Mouse (Mus musculus) lung, postnatal 0 days (tissue): ENCODE results near the gene Mapk8ip3.

ENCODE experiments used
- CTCF ChIP-seq: IDR thresholded peaks from 2 replicates; pipeline ENCODE4 v1.5.1; 2016; ENCODE audit warnings: antibody characterized with exemption, mild to moderate bottlenecking
- EP300 ChIP-seq: IDR thresholded peaks from 2 replicates; pipeline ENCODE4 v1.6.1; 2016; ENCODE audit warnings: antibody characterized with exemption, mild to moderate bottlenecking, control low read depth

DNA sequence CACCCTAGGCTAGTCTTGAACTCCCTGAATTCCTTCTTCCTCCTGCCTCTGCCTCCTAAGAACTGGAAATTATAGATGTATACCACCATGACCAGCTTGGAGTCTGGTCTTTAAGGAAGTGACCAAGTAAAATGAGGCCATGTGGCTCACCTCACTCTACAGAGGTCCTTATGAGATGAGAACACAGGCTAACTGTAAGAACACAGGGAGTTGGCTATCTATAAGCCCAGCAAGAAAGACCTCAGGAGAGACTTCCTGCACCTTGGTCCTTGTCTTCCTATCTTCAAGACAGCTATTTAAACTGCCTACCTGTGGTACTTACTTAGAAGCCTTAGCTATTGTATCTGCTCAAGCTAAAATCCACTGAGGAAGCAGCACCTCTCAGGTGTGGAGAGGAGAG, 22.8 kb downstream of the Mapk8ip3 start:
- no peak for TF ChIP-seq CTCF
- no peak for TF ChIP-seq EP300
